Mouse (Mus musculus) E14TG2a.4 (cell line): ENCODE data around the gene Prr19.
A peak's percentile ranks its signal among the peaks of the same experiment; 100 is the strongest.

Source experiments
- CTCF ChIP-seq: conservative IDR thresholded peaks from 2 replicates; pipeline ENCODE4 v1.5.1; 2014; ENCODE audit warnings: low read length
- NANOG ChIP-seq: IDR thresholded peaks from 2 replicates; pipeline ENCODE4 v1.6.1; 2014; ENCODE audit warnings: borderline replicate concordance, low read length, mixed read lengths
- POU5F1 ChIP-seq: IDR thresholded peaks from 2 replicates; pipeline ENCODE4 v1.6.1; 2014; ENCODE audit warnings: low read length, borderline replicate concordance

DNA sequence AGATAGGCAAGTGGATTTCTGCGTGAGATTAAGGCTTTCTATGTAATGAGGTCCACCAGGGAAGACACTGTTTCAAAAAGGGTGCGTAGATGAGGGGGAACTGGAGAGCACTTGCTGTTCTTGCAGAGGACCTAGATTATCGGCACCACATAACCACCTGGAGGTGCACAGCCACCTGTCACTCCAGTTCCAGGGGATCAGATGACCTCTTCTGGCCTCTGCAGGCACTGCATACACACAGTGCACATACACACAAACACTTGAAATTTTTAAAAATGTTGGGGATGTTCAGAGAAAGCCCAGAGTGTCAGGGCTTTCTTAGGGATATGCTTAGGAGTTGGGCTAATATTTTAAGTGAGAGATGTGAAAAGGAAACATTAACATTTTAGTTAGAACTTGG is 11.3 kb upstream of the Prr19 start:
- TF ChIP-seq CTCF: peak; percentile 46
- no peak for TF ChIP-seq NANOG
- TF ChIP-seq POU5F1: no peak
